Mouse (Mus musculus) lung, embryonic 14.5 days (tissue): ENCODE data around the gene Rab22a. TPM values are rescaled to one million over a fixed set of nuclear protein-coding genes. Genes with fewer than 3 reads are reported as not detected.

Experiments used
- ATAC-seq: fragments of 200-750 bp; cut with Nextera tagmentation; 2 replicates; pipeline ENCODE4 v1.8.0; 2017; ENCODE audit warnings: mild to moderate bottlenecking, moderate TSS enrichment, moderate library complexity; ENCODE audit not compliant: insufficient read depth
- DNase-seq: peaks from one replicate; pipeline ENCODE4 v3.0.0-alpha.2; 2015
- H3K27ac ChIP-seq: fragments of 300-500 bp; sonication (generic); 2 replicates; pipeline ENCODE4 v1.5.1; 2014; ENCODE audit warnings: low read depth, mild to moderate bottlenecking, moderate library complexity
- H3K27me3 ChIP-seq: fragments of 300-500 bp; sonication (generic); 2 replicates; pipeline ENCODE4 v1.6.1; 2014; ENCODE audit warnings: low read length, control low read depth; ENCODE audit not compliant: insufficient read depth
- H3K36me3 ChIP-seq: fragments of 300-500 bp; sonication (generic); 2 replicates; pipeline ENCODE4 v1.6.1; 2014; ENCODE audit warnings: control low read depth; ENCODE audit not compliant: insufficient read depth
- H3K4me1 ChIP-seq: fragments of 300-500 bp; sonication (generic); 2 replicates; pipeline ENCODE4 v1.6.1; 2014; ENCODE audit warnings: antibody characterized with exemption, control low read depth; ENCODE audit not compliant: insufficient read depth
- H3K4me2 ChIP-seq: fragments of 300-500 bp; sonication (generic); 2 replicates; pipeline ENCODE4 v1.6.1; 2014; ENCODE audit warnings: mild to moderate bottlenecking
- H3K4me3 ChIP-seq: fragments of 300-500 bp; sonication (generic); 2 replicates; pipeline ENCODE4 v1.5.1; 2014; ENCODE audit warnings: low read depth, low read length
- H3K9ac ChIP-seq: fragments of 300-500 bp; sonication (generic); 2 replicates; pipeline ENCODE4 v1.6.1; 2014
- H3K9me3 ChIP-seq: fragments of 300-500 bp; sonication (generic); 2 replicates; pipeline ENCODE4 v1.6.1; 2016; ENCODE audit warnings: low read depth, low read length, control low read depth
- CTCF ChIP-seq: IDR thresholded peaks from 2 replicates; pipeline ENCODE4 v1.5.1; 2016; ENCODE audit warnings: antibody characterized with exemption, low read depth
- WGBS: fragments of 180-500 bp; shearing (Covaris S2); extraction: QIAGEN DNeasy Blood & Tissue Kit; methylation state at CpG from one replicate; pipeline ENCODE4 v1.1.7; 2014; 5-methylcytosine and 5-hydroxymethylcytosine counted together
- polyA plus RNA-seq: library from polyadenylated mRNA; unstranded; fragments of >200 nt; fragmentation: Nextera tagmentation; extraction: Ambion mirVana; gene quantifications from 2 replicates; pipeline ENCODE4 v1.2.1, GENCODE M21; 2014

Rab22a gene
- polyA plus RNA-seq, 1 experiment from 2014 or later = 34.7 TPM

GRCm38 (mm10) chr2:173734426-173734825 is 74.9 kb downstream of the Rab22a start:
- Histone ChIP-seq H3K4me1 (peaks cover 5% of the 10 kb centered on the region; the same call in 1 of the 2 replicates), H3K4me2 (no peak overlapping the region), H3K9ac (no peak overlapping the region), H3K36me3 (no peaks in the 10 kb centered on the region), H3K4me3 (no peak overlapping the region), H3K27me3 (no peaks in the 10 kb centered on the region), H3K9me3 (no peaks in the 10 kb centered on the region), H3K27ac (no peak overlapping the region)
- no peak for DNase-seq
- no peak for TF ChIP-seq CTCF
- WGBS = 60% methylated on average over 2 of the region's 2 CpGs
- no peak for ATAC-seq

GRCm38 (mm10) chr2:173737222-173737989 is 77.8 kb downstream of the Rab22a start, which contains the start of gene Vapb:
TSS of gene Vapb (plus strand) at chr2:173737511.
- Histone ChIP-seq H3K4me1 (peaks cover 5% of the 10 kb centered on the region), H3K27me3 (no peaks in the 10 kb centered on the region), H3K36me3 (0 out of 2 replicates have a peak, but pooled peaks cover 3% of the 10 kb centered on the region), H3K9me3 (no peaks in the 10 kb centered on the region), H3K9ac (peak within 1 kb of the TSS; percentile 79), H3K4me2 (peak within 1 kb of the TSS; percentile 83), H3K27ac (peak within 1 kb of the TSS; percentile 69), H3K4me3 (peak within 1 kb of the TSS; percentile 90)
- 1% methylated on average over 67 of the region's 70 CpGs for WGBS
- peak; percentile 52 for TF ChIP-seq CTCF
- peak; percentile 98 for ATAC-seq
- peak; percentile 100 for DNase-seq

- H3K4me1 ChIP-seq = peaks cover 5% of the 10 kb centered on the region
- H3K27me3 ChIP-seq = no peaks in the 10 kb centered on the region
- peak overlapping the region; percentile 83 for H3K4me2 ChIP-seq
- H3K9me3 ChIP-seq = no peaks in the 10 kb centered on the region
- ATAC-seq (no peak), DNase-seq (no peak)
- no peak overlapping the region for H3K27ac ChIP-seq
- no peak for TF ChIP-seq CTCF
- peak overlapping the region; percentile 90 for H3K4me3 ChIP-seq
- 0 out of 2 replicates have a peak, but pooled peaks cover 3% of the 10 kb centered on the region for H3K36me3 ChIP-seq
- 75% methylated on average over 9 of the region's 9 CpGs for WGBS
- peak overlapping the region; percentile 79 for H3K9ac ChIP-seq
These were observed 78.7 kb downstream of the Rab22a start for GRCm38 (mm10) chr2:173738232-173738631.

GRCm38 (mm10) chr2:173739107-173739506 is 79.5 kb downstream of the Rab22a start:
- no peak for ATAC-seq
- no peak overlapping the region for H3K9ac ChIP-seq
- H3K4me3 ChIP-seq = no peak overlapping the region
- no peak for TF ChIP-seq CTCF
- 85% methylated on average over 7 of the region's 7 CpGs for WGBS
- DNase-seq = no peak
- no peaks in the 10 kb centered on the region for H3K9me3 ChIP-seq
- H3K27ac ChIP-seq = no peak overlapping the region
- no peaks in the 10 kb centered on the region for H3K27me3 ChIP-seq
- peaks cover 5% of the 10 kb centered on the region for H3K4me1 ChIP-seq
- H3K4me2 ChIP-seq = 0 out of 2 replicates have a peak overlapping the region, but pooled peaks have one; percentile 3
- H3K36me3 ChIP-seq = 0 out of 2 replicates have a peak, but pooled peaks cover 3% of the 10 kb centered on the region

GRCm38 (mm10) chr2:173742090-173742489 is 82.5 kb downstream of the Rab22a start:
- 0 out of 2 replicates have a peak, but pooled peaks cover 3% of the 10 kb centered on the region for H3K36me3 ChIP-seq
- H3K27ac ChIP-seq = no peak overlapping the region
- no peak for ATAC-seq
- H3K9me3 ChIP-seq = no peaks in the 10 kb centered on the region
- TF ChIP-seq CTCF = no peak
- WGBS = 53% methylated on average over 13 of the region's 13 CpGs
- no peak overlapping the region for H3K4me3 ChIP-seq
- H3K27me3 ChIP-seq = no peaks in the 10 kb centered on the region
- H3K4me2 ChIP-seq = no peak overlapping the region
- no peak overlapping the region for H3K9ac ChIP-seq
- no peak for DNase-seq
- H3K4me1 ChIP-seq = peaks cover 5% of the 10 kb centered on the region

DNA sequence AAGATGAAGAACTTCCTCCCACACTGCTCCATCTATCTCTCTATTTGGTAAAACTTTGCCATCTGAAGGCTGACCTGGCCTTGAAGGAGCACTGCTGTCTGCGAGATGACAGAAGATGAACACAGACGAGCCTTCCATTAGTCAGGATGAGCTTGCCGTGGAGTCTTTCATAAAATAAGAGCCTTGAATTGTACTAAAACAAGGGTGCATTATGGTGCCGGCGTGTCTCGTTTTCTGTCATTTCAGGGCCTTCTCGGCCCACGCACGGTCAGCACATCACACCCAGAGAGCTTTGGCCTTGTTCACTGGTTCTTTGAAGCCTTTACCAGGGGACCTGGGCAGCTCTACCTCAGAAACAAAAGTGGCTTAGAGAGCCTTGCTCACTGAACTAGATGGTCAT is 83.2 kb downstream of the Rab22a start:
- ATAC-seq = no peak
- peaks cover 5% of the 10 kb centered on the region for H3K4me1 ChIP-seq
- no peak for DNase-seq
- H3K27me3 ChIP-seq = no peaks in the 10 kb centered on the region
- H3K27ac ChIP-seq = no peak overlapping the region
- WGBS = 87% methylated on average over 9 of the region's 9 CpGs
- no peaks in the 10 kb centered on the region for H3K9me3 ChIP-seq
- no peak overlapping the region for H3K4me2 ChIP-seq
- H3K4me3 ChIP-seq = no peak overlapping the region
- H3K36me3 ChIP-seq = 0 out of 2 replicates have a peak, but pooled peaks cover 3% of the 10 kb centered on the region
- no peak for TF ChIP-seq CTCF
- H3K9ac ChIP-seq = no peak overlapping the region

- no peak overlapping the region for H3K4me2 ChIP-seq
- no peaks in the 10 kb centered on the region for H3K27me3 ChIP-seq
- DNase-seq (no peak), ATAC-seq (no peak)
- no peak overlapping the region for H3K27ac ChIP-seq
- TF ChIP-seq CTCF = no peak
- H3K9me3 ChIP-seq = no peaks in the 10 kb centered on the region
- no peak overlapping the region for H3K4me3 ChIP-seq
- WGBS = 86% methylated on average over 7 of the region's 7 CpGs
- H3K4me1 ChIP-seq = no peaks in the 10 kb centered on the region; the same call in 1 of the 2 replicates
- no peak overlapping the region for H3K9ac ChIP-seq
- 0 out of 2 replicates have a peak, but pooled peaks cover 3% of the 10 kb centered on the region for H3K36me3 ChIP-seq
These were observed 84.7 kb downstream of the Rab22a start for GRCm38 (mm10) chr2:173744070-173744815.
